Mouse (Mus musculus) cerebellum, adult 2 months (tissue): Measurements from ENCODE around the gene Tmtc4.

ENCODE experiments used
- CTCF ChIP-seq: fragments of 200-500 bp; IDR thresholded peaks from 2 replicates; pipeline ENCODE4 v1.5.1; 2011; ENCODE audit warnings: low read depth, mild to moderate bottlenecking, control low read depth, low read length, moderate library complexity, borderline replicate concordance; ENCODE audit not compliant: insufficient read depth
- POLR2A ChIP-seq: fragments of 200-500 bp; IDR thresholded peaks from 2 replicates; pipeline ENCODE4 v1.6.1; 2011; ENCODE audit warnings: low read length, control low read depth, borderline replicate concordance; ENCODE audit not compliant: insufficient read depth

GRCm38 (mm10) chr14:122900679-122901078, 83.2 kb downstream of the Tmtc4 start:
- no peak for TF ChIP-seq CTCF
- TF ChIP-seq POLR2A = no peak
